Comparison of ENCODE assay signal across 13 mouse cellular contexts in genomic region chr2:63273799-63274203, GRCm38 (mm10).
A peak's percentile ranks its signal among the peaks of the same experiment; 100 is the strongest.
DNase-seq lines count a peak whose midpoint lies in the region; ATAC-seq and TF ChIP-seq lines count a peak whose summit lies in the region.
"Had no signal": no experiment of that assay in that cellular context is flagged by ENCODE, and none has a peak within 500 bp of the region (broad histone marks: within the 10 kb centered on the region; RNA-seq: fewer than 3 reads in every experiment).

No protein-coding gene starts in this region.

- intact Hi-C loops in heart, adult 2 months (cut with DNase I) = no loop called here

- TF ChIP-seq POLR2A in heart, adult 2 months (IDR thresholded peaks at IDR 0.05; ENCODE audit: insufficient read depth, low read depth, low read length) = no peak

- H3K9me3 ChIP-seq in heart, embryonic 14.5 days (ENCODE audit: control insufficient read depth, low read length) = no peaks in the 10 kb centered on the region
- no peaks in the 10 kb centered on the region for H3K9me3 ChIP-seq in midbrain, embryonic 11.5 days (ENCODE audit: control insufficient read depth, low read length)
- no peaks in the 10 kb centered on the region for H3K9me3 ChIP-seq in midbrain, embryonic 10.5 days (replicated peaks)
- H3K9me3 ChIP-seq in hindbrain, embryonic 13.5 days = no peaks in the 10 kb centered on the region
- H3K9me3 ChIP-seq: embryonic facial prominence, embryonic 15.5 days had no signal

- H3K4me2 ChIP-seq in heart, embryonic 14.5 days (ENCODE audit: low read length) = no peak overlapping the region; the same call in 1 of the 2 replicates
- no peak overlapping the region for H3K4me2 ChIP-seq in midbrain, embryonic 11.5 days
- no peak overlapping the region for H3K4me2 ChIP-seq in hindbrain, embryonic 13.5 days
- H3K4me2 ChIP-seq: embryonic facial prominence, embryonic 15.5 days had no signal

- no peaks in the 10 kb centered on the region for H3K79me2 ChIP-seq in heart, adult 2 months (replicated peaks; ENCODE audit: control insufficient read depth, insufficient read depth, low read length)

- peaks cover 39% of the 10 kb centered on the region for H3K27me3 ChIP-seq in heart, embryonic 14.5 days (ENCODE audit: control insufficient read depth, insufficient read depth, low read length)
- H3K27me3 ChIP-seq in heart, adult 2 months (ENCODE audit: control insufficient read depth, insufficient read depth, low read length) = no peaks in the 10 kb centered on the region
- no peaks in the 10 kb centered on the region for H3K27me3 ChIP-seq in midbrain, embryonic 11.5 days (ENCODE audit: control insufficient read depth, insufficient read depth, low read length)
- no peaks in the 10 kb centered on the region for H3K27me3 ChIP-seq in midbrain, embryonic 10.5 days (ENCODE audit: low read depth, poor library complexity, severe bottlenecking)
- no peaks in the 10 kb centered on the region for H3K27me3 ChIP-seq in hindbrain, embryonic 13.5 days
- H3K27me3 ChIP-seq: embryonic facial prominence, embryonic 15.5 days had no signal

- no peak for TF ChIP-seq EP300 in heart, adult 2 months (IDR thresholded peaks at IDR 0.05; ENCODE audit: insufficient read depth, low read depth, low read length)

- TF ChIP-seq CTCF in heart, adult 2 months (IDR thresholded peaks at IDR 0.05) = no peak

- peak; percentile 93 for ATAC-seq in heart, embryonic 14.5 days (ENCODE audit: insufficient number of reproducible peaks, insufficient read depth, low FRiP score, low read depth)
- peak; percentile 65 for ATAC-seq in midbrain, embryonic 11.5 days (ENCODE audit: low FRiP score)
- ATAC-seq in hindbrain, embryonic 13.5 days (ENCODE audit: low FRiP score) = peak; percentile 80

- under 1% methylated on average over 3 of the region's 3 CpGs for WGBS in heart, embryonic 14.5 days
- 11% methylated on average over 3 of the region's 3 CpGs for WGBS in heart, adult 2 months
- WGBS in midbrain, embryonic 11.5 days = 38% methylated on average over 3 of the region's 3 CpGs
- WGBS in midbrain, embryonic 10.5 days = 60% methylated on average over 3 of the region's 3 CpGs
- 24% methylated on average over 3 of the region's 3 CpGs for WGBS in hindbrain, embryonic 13.5 days

- no peak overlapping the region for H3K9ac ChIP-seq in heart, embryonic 14.5 days (ENCODE audit: low read length)
- H3K9ac ChIP-seq in heart, adult 2 months (ENCODE audit: low read depth, low read length) = no peak overlapping the region
- H3K9ac ChIP-seq in midbrain, embryonic 11.5 days (ENCODE audit: low read length) = no peak overlapping the region
- no peak overlapping the region for H3K9ac ChIP-seq in hindbrain, embryonic 13.5 days
- H3K9ac ChIP-seq: embryonic facial prominence, embryonic 15.5 days; liver, embryonic 14.5 days had no signal

- H3K27ac ChIP-seq in heart, embryonic 14.5 days (replicated peaks in 1 of 2; ENCODE audit: control insufficient read depth in 1 of 2, insufficient read depth in 1 of 2, low read depth in 2 of 2, low read length in 2 of 2) = no peak overlapping the region; a peak in 1 of 4 replicates
- H3K27ac ChIP-seq in heart, adult 2 months = no peak overlapping the region
- H3K27ac ChIP-seq in midbrain, embryonic 11.5 days (ENCODE audit: low read depth, low read length) = no peak overlapping the region
- H3K27ac ChIP-seq in midbrain, embryonic 10.5 days (replicated peaks) = no peak overlapping the region
- no peak overlapping the region for H3K27ac ChIP-seq in hindbrain, embryonic 13.5 days
- H3K27ac ChIP-seq: embryonic facial prominence, embryonic 15.5 days; liver, embryonic 14.5 days had no signal

- H3K36me3 ChIP-seq in heart, embryonic 14.5 days (ENCODE audit: control insufficient read depth, insufficient read depth, low read length) = no peaks in the 10 kb centered on the region
- no peaks in the 10 kb centered on the region for H3K36me3 ChIP-seq in heart, adult 2 months (ENCODE audit: control insufficient read depth, insufficient read depth, low read length)
- H3K36me3 ChIP-seq in midbrain, embryonic 11.5 days (ENCODE audit: control insufficient read depth, insufficient read depth, low read length) = no peaks in the 10 kb centered on the region
- no peaks in the 10 kb centered on the region for H3K36me3 ChIP-seq in midbrain, embryonic 10.5 days
- H3K36me3 ChIP-seq in hindbrain, embryonic 13.5 days = no peaks in the 10 kb centered on the region
- H3K36me3 ChIP-seq: embryonic facial prominence, embryonic 15.5 days had no signal

- H3K4me3 ChIP-seq in heart, embryonic 14.5 days (ENCODE audit: control insufficient read depth in 1 of 2, insufficient read depth in 1 of 2, low read depth in 1 of 2, low read length in 2 of 2) = no peak overlapping the region
- H3K4me3 ChIP-seq in heart, adult 2 months = no peak overlapping the region
- H3K4me3 ChIP-seq in midbrain, embryonic 11.5 days (ENCODE audit: low read depth, low read length) = no peak overlapping the region
- no peak overlapping the region for H3K4me3 ChIP-seq in midbrain, embryonic 10.5 days
- no peak overlapping the region for H3K4me3 ChIP-seq in hindbrain, embryonic 13.5 days
- H3K4me3 ChIP-seq: embryonic facial prominence, embryonic 15.5 days had no signal

- DNase-seq in heart, adult 2 months = no peak
- no peak for DNase-seq in midbrain, embryonic 11.5 days (ENCODE audit: low spot score, missing footprints)
- DNase-seq in midbrain, embryonic 10.5 days (ENCODE audit: low spot score) = no peak
- peak; percentile 9 for DNase-seq in retina, embryonic 14.5 days (ENCODE audit: low spot score)
- no peak for DNase-seq in spleen, postnatal 10 days (ENCODE audit: low spot score in 2 of 2)
- DNase-seq in layer of hippocampus, adult 11-12 months (ENCODE audit: low spot score) = no peak
- DNase-seq: adrenal gland, postnatal 14 days; cerebellum, adult 2 months; kidney, adult 8-10 months had no signal

- H3K4me1 ChIP-seq in heart, embryonic 14.5 days (ENCODE audit: control insufficient read depth in 2 of 2, insufficient read depth in 2 of 2, low read length in 2 of 2) = peaks cover 0 to 24% of the 10 kb centered on the region in 2 experiments; a peak in 3 of 4 replicates
- H3K4me1 ChIP-seq in heart, adult 2 months (ENCODE audit: control insufficient read depth, insufficient read depth, low read length) = no peaks in the 10 kb centered on the region
- no peaks in the 10 kb centered on the region for H3K4me1 ChIP-seq in midbrain, embryonic 11.5 days (ENCODE audit: control insufficient read depth, insufficient read depth, low read length)
- H3K4me1 ChIP-seq in midbrain, embryonic 10.5 days = peaks cover 4% of the 10 kb centered on the region; the same call in 1 of the 2 replicates
- H3K4me1 ChIP-seq in hindbrain, embryonic 13.5 days (replicated peaks) = 0 out of 2 replicates have a peak, but pooled peaks cover 3% of the 10 kb centered on the region
- H3K4me1 ChIP-seq: embryonic facial prominence, embryonic 15.5 days had no signal
